Mouse (Mus musculus) CH12.LX (cell line): ENCODE results near the gene 4933411K16Rik. TPM values are rescaled to one million over a fixed set of nuclear protein-coding genes. Genes with fewer than 3 reads are reported as not detected.

Source experiments
- DNase-seq: peaks from one replicate; pipeline ENCODE4 v3.0.0-alpha.2; 2013; ENCODE audit errors: extremely low read depth
- H3K27ac ChIP-seq: 2 replicates; pipeline ENCODE4 v1.5.1; 2012; ENCODE audit warnings: low read depth, mild to moderate bottlenecking, control low read depth, moderate library complexity; ENCODE audit not compliant: insufficient read depth
- H3K27me3 ChIP-seq: replicated peaks from 2 replicates; pipeline ENCODE3; 2012; ENCODE audit warnings: inconsistent platforms
- H3K36me3 ChIP-seq, 2 experiments: replicated peaks in 1 of 2; 2 replicates each; pipeline versions ENCODE3 to v1.6.1; 2012; ENCODE audit warnings: inconsistent platforms in 1 of 2, low read length in 1 of 2, mild to moderate bottlenecking in 1 of 2, mixed read lengths in 1 of 2, moderate library complexity in 1 of 2; ENCODE audit not compliant: control insufficient read depth in 1 of 2, insufficient read depth in 1 of 2
- H3K4me1 ChIP-seq, 2 experiments: 2 replicates each; pipeline ENCODE4 v1.6.1; 2012; ENCODE audit warnings: inconsistent platforms in 1 of 2, moderate library complexity in 1 of 2; ENCODE audit not compliant: insufficient read depth in 2 of 2, control insufficient read depth in 1 of 2
- H3K4me2 ChIP-seq: 2 replicates; pipeline ENCODE4 v1.6.1; 2012; ENCODE audit warnings: low read depth, mild to moderate bottlenecking, control low read depth; ENCODE audit not compliant: poor library complexity, insufficient read depth, severe bottlenecking
- H3K4me3 ChIP-seq, 3 experiments: fragments of 150-350 bp in 1 of 3; sonication (generic) in 1 of 3; replicated peaks in 1 of 3; 2 replicates each; pipeline versions ENCODE3 to v1.5.1; 2011 to 2012; ENCODE audit warnings: low read depth in 2 of 3, low read length in 2 of 3, mild to moderate bottlenecking in 2 of 3, moderate library complexity in 2 of 3, control low read depth in 1 of 3, improper control_type of control experiment in 1 of 3, inconsistent platforms in 1 of 3, mixed read lengths in 1 of 3; ENCODE audit not compliant: poor library complexity in 1 of 3
- H3K79me2 ChIP-seq: replicated peaks from 2 replicates; pipeline ENCODE4 v1.6.1; 2012; ENCODE audit warnings: mild to moderate bottlenecking, moderate library complexity; ENCODE audit not compliant: control insufficient read depth, poor library complexity, insufficient read depth, severe bottlenecking; ENCODE audit errors: extremely low read depth
- H3K9ac ChIP-seq: 2 replicates; pipeline ENCODE4 v1.6.1; 2012; ENCODE audit warnings: low read depth, mild to moderate bottlenecking, control low read depth, moderate library complexity; ENCODE audit not compliant: insufficient read depth
- H3K9me3 ChIP-seq: replicated peaks from 2 replicates; pipeline ENCODE3; 2012; ENCODE audit warnings: low read length, inconsistent platforms, mixed read lengths
- BHLHE40 ChIP-seq: IDR thresholded peaks from 2 replicates; pipeline ENCODE4 v1.6.1; 2011; ENCODE audit warnings: mild to moderate bottlenecking, low read depth, low read length, improper control_type of control experiment
- CHD1 ChIP-seq: IDR thresholded peaks from 2 replicates; pipeline ENCODE4 v1.6.1; 2012; ENCODE audit warnings: low read depth, low read length, improper control_type of control experiment, inconsistent platforms
- CHD2 ChIP-seq: IDR thresholded peaks from 2 replicates; pipeline ENCODE4 v1.6.1; 2011; ENCODE audit warnings: low read length, improper control_type of control experiment
- CTCF ChIP-seq, 2 experiments: IDR thresholded peaks in 1 of 2; conservative IDR thresholded peaks in 1 of 2; 2 replicates each; pipeline ENCODE4 v1.5.1; 2011 to 2012; ENCODE audit warnings: low read depth in 2 of 2, low read length in 2 of 2, improper control_type of control experiment in 1 of 2, inconsistent platforms in 1 of 2, mild to moderate bottlenecking in 1 of 2, moderate library complexity in 1 of 2
- ELF1 ChIP-seq: IDR thresholded peaks from 2 replicates; pipeline ENCODE4 v1.6.1; 2014; ENCODE audit warnings: low read depth, mild to moderate bottlenecking, inconsistent platforms, low read length, improper control_type of control experiment
- HCFC1 ChIP-seq: IDR thresholded peaks from 2 replicates; pipeline ENCODE4 v1.6.1; 2012; ENCODE audit warnings: low read depth, mild to moderate bottlenecking, inconsistent platforms, low read length, improper control_type of control experiment
- JUN ChIP-seq: IDR thresholded peaks from 2 replicates; pipeline ENCODE4 v1.6.1; 2011; ENCODE audit warnings: low read depth, mild to moderate bottlenecking, low read length, improper control_type of control experiment, moderate library complexity; ENCODE audit not compliant: insufficient read depth
- KAT2A ChIP-seq: IDR thresholded peaks from 2 replicates; pipeline ENCODE4 v1.6.1; 2012; ENCODE audit warnings: low read length, improper control_type of control experiment, inconsistent platforms; ENCODE audit not compliant: insufficient replicate concordance
- MAX ChIP-seq: IDR thresholded peaks from 2 replicates; pipeline ENCODE4 v1.6.1; 2011; ENCODE audit warnings: low read length, improper control_type of control experiment
- MAZ ChIP-seq: IDR thresholded peaks from 2 replicates; pipeline ENCODE4 v1.6.1; 2012; ENCODE audit warnings: low read depth, mild to moderate bottlenecking, inconsistent platforms, low read length, improper control_type of control experiment, moderate library complexity
- MXI1 ChIP-seq: IDR thresholded peaks from 2 replicates; pipeline ENCODE4 v1.6.1; 2011; ENCODE audit warnings: mild to moderate bottlenecking, low read depth, low read length, improper control_type of control experiment
- MYC ChIP-seq: IDR thresholded peaks from 2 replicates; pipeline ENCODE4 v1.6.1; 2011; ENCODE audit warnings: low read depth, mild to moderate bottlenecking, improper control_type of control experiment, low read length
- NRF1 ChIP-seq: IDR thresholded peaks from 2 replicates; pipeline ENCODE4 v1.6.1; 2014; ENCODE audit warnings: low read depth, mild to moderate bottlenecking, inconsistent platforms, low read length, improper control_type of control experiment, moderate library complexity
- PAX5 ChIP-seq: IDR thresholded peaks from 2 replicates; pipeline ENCODE4 v1.6.1; 2012; ENCODE audit warnings: low read length, inconsistent platforms, mixed read lengths
- POLR2AphosphoS2 ChIP-seq: IDR thresholded peaks from 2 replicates; pipeline ENCODE4 v1.6.1; 2011; ENCODE audit warnings: low read depth, low read length, improper control_type of control experiment
- RCOR1 ChIP-seq: conservative IDR thresholded peaks from 2 replicates; pipeline ENCODE4 v1.6.1; 2012; ENCODE audit warnings: low read depth, mild to moderate bottlenecking, inconsistent platforms, low read length, improper control_type of control experiment
- TCF12 ChIP-seq: IDR thresholded peaks from 2 replicates; pipeline ENCODE4 v1.6.1; 2014; ENCODE audit warnings: low read depth, mild to moderate bottlenecking, inconsistent platforms, low read length, improper control_type of control experiment
- UBTF ChIP-seq: IDR thresholded peaks from 2 replicates; pipeline ENCODE4 v1.6.1; 2012; ENCODE audit warnings: low read depth, mild to moderate bottlenecking, inconsistent platforms, low read length, improper control_type of control experiment, moderate library complexity
- USF2 ChIP-seq: conservative IDR thresholded peaks from 2 replicates; pipeline ENCODE4 v1.6.1; 2011; ENCODE audit warnings: low read depth, low read length, improper control_type of control experiment
- ZKSCAN1 ChIP-seq: IDR thresholded peaks from 2 replicates; pipeline ENCODE4 v1.6.1; 2012; ENCODE audit warnings: low read depth, inconsistent platforms, low read length, improper control_type of control experiment, borderline replicate concordance
- ZMIZ1 ChIP-seq: IDR thresholded peaks from 2 replicates; pipeline ENCODE4 v1.6.1; 2012; ENCODE audit warnings: low read depth, mild to moderate bottlenecking, inconsistent platforms, low read length, improper control_type of control experiment
- dilution Hi-C: fragments of 300-500 bp; cut with MboI; formaldehyde crosslinking; loops from 2 replicates; pipeline ENCODE4 v1.14.3; 2020; ENCODE audit warnings: low sequenced_read_pairs; ENCODE audit not compliant: extremely low pct_unique_long_range_greater_than_20kb, extremely low pct_ligation_motif_present
- in situ Hi-C: fragments of 300-500 bp; cut with MboI; formaldehyde crosslinking; loops from 3 replicates; pipeline ENCODE4 v1.14.3; 2019; ENCODE audit warnings: low sequenced_read_pairs, low pct_ligation_motif_present, low pct_unique_long_range_greater_than_20kb, mixed read lengths
- polyA plus RNA-seq: library from polyadenylated mRNA; unstranded; fragments of >175 nt; gene quantifications from 2 replicates; pipeline ENCODE4 v1.2.1, GENCODE M21; 2012; ENCODE audit warnings: low read depth; ENCODE audit not compliant: insufficient read length
- total RNA-seq, 2 experiments: library from RNA; depleted of rRNA; stranded (reverse); fragments of 300-350 nt in 1 of 2; fragments of >200 nt in 1 of 2; gene quantifications; 2 replicates each; pipeline ENCODE4 v1.2.3; 2012 to 2014

The 4933411K16Rik gene
- total and polyA plus RNA-seq, 3 experiments, result not detected

- TF ChIP-seq BHLHE40, result no peak
- TF ChIP-seq USF2, result no peak
- no peak for TF ChIP-seq ELF1
- TF ChIP-seq CHD1, result no peak
- no peak for TF ChIP-seq CHD2
- TF ChIP-seq RCOR1, result no peak
- TF ChIP-seq MYC, result no peak
- TF ChIP-seq KAT2A, result no peak
- no peak for DNase-seq
- Histone ChIP-seq H3K4me2 (no peak overlapping the region), H3K9ac (no peak overlapping the region), H3K27me3 (no peaks in the 10 kb centered on the region), H3K27ac (no peak overlapping the region), H3K36me3 (no peaks in the 10 kb centered on the region), H3K4me3 (no peak overlapping the region), H3K4me1 (peaks cover 4 to 13% of the 10 kb centered on the region in 2 experiments; a peak in 3 of 4 replicates), H3K79me2 (no peaks in the 10 kb centered on the region), H3K9me3 (no peaks in the 10 kb centered on the region)
- in situ Hi-C loops, result no loop called here
- dilution Hi-C loops, result no loop called here
Observed at GRCm38 (mm10) chr19:42008586-42008985, 43.5 kb upstream of the 4933411K16Rik start.

GRCm38 (mm10) chr19:42009067-42009466 is 43.0 kb upstream of the 4933411K16Rik start:
- Histone ChIP-seq H3K4me2 (no peak overlapping the region), H3K4me1 (peaks cover 4 to 13% of the 10 kb centered on the region in 2 experiments; a peak in 3 of 4 replicates), H3K4me3 (no peak overlapping the region), H3K36me3 (no peaks in the 10 kb centered on the region), H3K27me3 (no peaks in the 10 kb centered on the region), H3K9me3 (no peaks in the 10 kb centered on the region), H3K9ac (no peak overlapping the region), H3K79me2 (no peaks in the 10 kb centered on the region), H3K27ac (no peak overlapping the region)
- no peak for DNase-seq
- TF ChIP-seq JUN (no peak), CTCF (conservative IDR thresholded peaks at IDR 0.05 in 1 of 2, IDR thresholded peaks at IDR 0.05 in 1 of 2; ENCODE audit: low read depth in 2 of 2, low read length in 2 of 2) (no peak), MAZ (no peak), ZMIZ1 (no peak), MXI1 (no peak), ZKSCAN1 (no peak), UBTF (no peak), PAX5 (no peak), TCF12 (no peak), POLR2AphosphoS2 (no peak), KAT2A (no peak), BHLHE40 (no peak), NRF1 (no peak), CHD2 (no peak), HCFC1 (no peak), MAX (no peak)
- dilution Hi-C loops (no loop called here), in situ Hi-C loops (no loop called here)
